Comparison of ENCODE assay signal across 23 mouse cellular contexts in the genomic region with DNA sequence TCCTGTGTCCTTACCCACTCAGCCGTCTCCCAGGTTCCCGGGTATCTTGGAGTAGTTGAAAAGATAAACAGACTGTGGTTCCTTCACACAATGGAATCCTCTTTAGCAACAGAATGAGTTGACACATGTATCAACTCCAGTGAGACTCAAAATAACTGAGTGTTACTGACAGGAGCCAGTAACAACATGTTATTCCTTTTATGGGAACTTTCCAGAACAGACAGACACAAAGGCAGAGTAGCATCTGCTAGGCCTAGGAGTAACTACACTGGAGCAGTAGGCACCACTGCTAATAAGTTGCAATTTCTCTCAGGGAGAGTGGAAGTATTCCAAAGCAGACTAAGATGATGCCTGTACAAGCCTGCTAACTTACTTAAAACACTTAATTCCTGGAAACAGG.
DNase-seq lines count a peak whose midpoint lies in the region; ATAC-seq and TF ChIP-seq lines count a peak whose summit lies in the region.
"Had no signal": no experiment of that assay in that cellular context is flagged by ENCODE, and none has a peak within 500 bp of the region (broad histone marks: within the 10 kb centered on the region; RNA-seq: fewer than 3 reads in every experiment).

No protein-coding gene starts in this region.

- no peaks in the 10 kb centered on the region for H3K27me3 ChIP-seq in forebrain, postnatal 0 days (ENCODE audit: insufficient read depth, low read length)
- H3K27me3 ChIP-seq in forebrain, embryonic 15.5 days: no peaks in the 10 kb centered on the region
- no peaks in the 10 kb centered on the region for H3K27me3 ChIP-seq in heart, embryonic 13.5 days (replicated peaks)
- no peaks in the 10 kb centered on the region for H3K27me3 ChIP-seq in heart, postnatal 0 days (ENCODE audit: control insufficient read depth, insufficient read depth, low read length)
- H3K27me3 ChIP-seq: embryonic facial prominence, embryonic 12.5 days; forebrain, embryonic 12.5 days; hindbrain, embryonic 15.5 days had no signal

- DNase-seq in forebrain, postnatal 0 days: no peak
- DNase-seq in heart, adult 9 months (ENCODE audit: low spot score in 2 of 2): no peak
- no peak for DNase-seq in heart, postnatal 0 days (ENCODE audit: low spot score)
- no peak for DNase-seq in heart, postnatal 4 days
- peak; percentile 8 for DNase-seq in brain, adult 2 months (ENCODE audit: low read depth, low spot score)
- no peak for DNase-seq in adrenal gland, adult 8-10 months
- DNase-seq: adrenal gland, postnatal 10 days; B cell, adult 2 months; cerebellum, adult 11-12 months; cerebellum, adult 9-10 months; cerebellum, postnatal 25 days; gastrocnemius, adult 2 months; gastrocnemius, postnatal 25 days; heart, adult 2 months; kidney, adult 8-10 months had no signal

- no peak for TF ChIP-seq CTCF in forebrain, postnatal 0 days (IDR thresholded peaks at IDR 0.05; ENCODE audit: low read depth)
- TF ChIP-seq CTCF in heart, postnatal 0 days (IDR thresholded peaks at IDR 0.05; ENCODE audit: low read depth): no peak

- H3K36me3 ChIP-seq in forebrain, postnatal 0 days (ENCODE audit: insufficient read depth): no peaks in the 10 kb centered on the region
- no peaks in the 10 kb centered on the region for H3K36me3 ChIP-seq in forebrain, embryonic 15.5 days
- no peaks in the 10 kb centered on the region for H3K36me3 ChIP-seq in heart, embryonic 13.5 days
- no peaks in the 10 kb centered on the region for H3K36me3 ChIP-seq in heart, postnatal 0 days (replicated peaks; ENCODE audit: control insufficient read depth, insufficient read depth, low read length)
- H3K36me3 ChIP-seq: embryonic facial prominence, embryonic 12.5 days; forebrain, embryonic 12.5 days; G1E; hindbrain, embryonic 15.5 days had no signal

- ATAC-seq in forebrain, postnatal 0 days: peak; percentile 80
- ATAC-seq in forebrain, embryonic 15.5 days (replicated peaks): no peak
- ATAC-seq in heart, embryonic 13.5 days (ENCODE audit: extremely low read depth, insufficient number of reproducible peaks, low FRiP score, low TSS enrichment): peak; percentile 48; the same call in 1 of the 2 replicates
- ATAC-seq in heart, postnatal 0 days (ENCODE audit: insufficient read depth, low read depth): peak; percentile 33; the same call in 1 of the 2 replicates
- ATAC-seq: CD4-positive, CD25-positive, alpha-beta regulatory T cell, adult 4 months; intestine, postnatal 0 days had no signal

- H3K27ac ChIP-seq in forebrain, postnatal 0 days (ENCODE audit: low read depth, low read length): no peak overlapping the region
- no peak overlapping the region for H3K27ac ChIP-seq in forebrain, embryonic 15.5 days (replicated peaks)
- peak overlapping the region; percentile 75 for H3K27ac ChIP-seq in heart, embryonic 13.5 days (replicated peaks)
- H3K27ac ChIP-seq in heart, postnatal 0 days (ENCODE audit: low read depth): no peak overlapping the region
- H3K27ac ChIP-seq: embryonic facial prominence, embryonic 12.5 days; forebrain, embryonic 12.5 days; gastrocnemius, adult 2 months; heart, adult 2 months; hindbrain, embryonic 15.5 days had no signal

- no peak overlapping the region for H3K4me2 ChIP-seq in forebrain, postnatal 0 days (ENCODE audit: low read depth)
- no peak overlapping the region for H3K4me2 ChIP-seq in forebrain, embryonic 15.5 days (replicated peaks)
- no peak overlapping the region for H3K4me2 ChIP-seq in heart, embryonic 13.5 days
- no peak overlapping the region for H3K4me2 ChIP-seq in heart, postnatal 0 days (ENCODE audit: low read depth, low read length)
- H3K4me2 ChIP-seq: embryonic facial prominence, embryonic 12.5 days; forebrain, embryonic 12.5 days; hindbrain, embryonic 15.5 days had no signal

- H3K4me1 ChIP-seq in forebrain, postnatal 0 days (ENCODE audit: insufficient read depth): no peaks in the 10 kb centered on the region
- no peaks in the 10 kb centered on the region for H3K4me1 ChIP-seq in forebrain, embryonic 15.5 days
- H3K4me1 ChIP-seq in heart, embryonic 13.5 days: peaks cover 38% of the 10 kb centered on the region
- H3K4me1 ChIP-seq in heart, postnatal 0 days (ENCODE audit: control insufficient read depth, insufficient read depth): no peaks in the 10 kb centered on the region
- H3K4me1 ChIP-seq: embryonic facial prominence, embryonic 12.5 days; forebrain, embryonic 12.5 days; hindbrain, embryonic 15.5 days had no signal

- no peaks in the 10 kb centered on the region for H3K9me3 ChIP-seq in forebrain, postnatal 0 days (ENCODE audit: low read length)
- no peaks in the 10 kb centered on the region for H3K9me3 ChIP-seq in forebrain, embryonic 15.5 days
- H3K9me3 ChIP-seq in heart, embryonic 13.5 days: 0 out of 2 replicates have a peak, but pooled peaks cover 3% of the 10 kb centered on the region
- no peaks in the 10 kb centered on the region for H3K9me3 ChIP-seq in heart, postnatal 0 days (replicated peaks; ENCODE audit: control insufficient read depth, low read length)
- H3K9me3 ChIP-seq: embryonic facial prominence, embryonic 12.5 days; forebrain, embryonic 12.5 days; G1E; hindbrain, embryonic 15.5 days had no signal

- H3K4me3 ChIP-seq in forebrain, postnatal 0 days (ENCODE audit: low read depth, low read length): no peak overlapping the region
- no peak overlapping the region for H3K4me3 ChIP-seq in forebrain, embryonic 15.5 days
- H3K4me3 ChIP-seq in heart, embryonic 13.5 days: no peak overlapping the region
- H3K4me3 ChIP-seq in heart, postnatal 0 days (ENCODE audit: low read depth, low read length): no peak overlapping the region
- H3K4me3 ChIP-seq: embryonic facial prominence, embryonic 12.5 days; forebrain, embryonic 12.5 days; gastrocnemius, adult 2 months; heart, adult 2 months; hindbrain, embryonic 15.5 days had no signal

- H3K9ac ChIP-seq in forebrain, postnatal 0 days: no peak overlapping the region
- no peak overlapping the region for H3K9ac ChIP-seq in forebrain, embryonic 15.5 days (replicated peaks)
- no peak overlapping the region for H3K9ac ChIP-seq in heart, embryonic 13.5 days
- no peak overlapping the region for H3K9ac ChIP-seq in heart, postnatal 0 days (replicated peaks; ENCODE audit: low read depth, low read length)
- H3K9ac ChIP-seq: embryonic facial prominence, embryonic 12.5 days; forebrain, embryonic 12.5 days; hindbrain, embryonic 15.5 days had no signal

- WGBS in forebrain, postnatal 0 days: 61% methylated on average over 2 of the region's 2 CpGs
- WGBS in forebrain, embryonic 15.5 days: 67% methylated on average over 2 of the region's 2 CpGs
- 9% methylated on average over 2 of the region's 2 CpGs for WGBS in heart, embryonic 13.5 days
- WGBS in heart, postnatal 0 days: 18% methylated on average over 2 of the region's 2 CpGs

- no peak for TF ChIP-seq EP300 in heart, postnatal 0 days (IDR thresholded peaks at IDR 0.05; ENCODE audit: low read depth)
